Mouse (Mus musculus) thymus, adult 18-20 months (tissue): ENCODE measurements around the gene Sept11.

Experiments used
- DNase-seq, 2 experiments: peaks; one replicate each; pipeline ENCODE4 v3.0.0; 2022; ENCODE audit warnings: mixed read lengths in 2 of 2

Sept11 gene

GRCm38 (mm10) chr5:93129953-93130352, 36.7 kb downstream of the Sept11 start:
- no peak for DNase-seq

DNA sequence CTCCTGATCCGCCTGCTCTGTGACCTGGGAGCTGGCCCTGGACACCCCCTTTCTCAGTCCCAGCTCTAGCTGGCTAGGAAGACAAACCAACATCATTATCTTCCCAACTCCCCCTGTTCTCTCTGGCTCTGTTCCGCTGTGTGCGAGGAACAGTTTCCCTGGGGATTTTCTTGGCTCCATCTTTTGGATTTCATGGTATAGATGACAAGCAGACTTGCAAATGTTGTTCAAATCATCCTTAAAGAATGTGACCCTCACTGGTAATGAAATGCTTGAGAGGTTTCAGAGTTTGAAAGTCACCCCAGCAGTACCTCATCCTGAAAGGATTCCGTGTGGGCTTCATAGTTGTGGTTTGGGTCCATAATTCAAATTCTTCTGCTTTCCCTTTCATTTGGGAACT, 38.2 kb downstream of the Sept11 start:
- no peak for DNase-seq

- DNase-seq, result no peak
Observed at GRCm38 (mm10) chr5:93133445-93134244, 40.4 kb downstream of the Sept11 start.

DNA sequence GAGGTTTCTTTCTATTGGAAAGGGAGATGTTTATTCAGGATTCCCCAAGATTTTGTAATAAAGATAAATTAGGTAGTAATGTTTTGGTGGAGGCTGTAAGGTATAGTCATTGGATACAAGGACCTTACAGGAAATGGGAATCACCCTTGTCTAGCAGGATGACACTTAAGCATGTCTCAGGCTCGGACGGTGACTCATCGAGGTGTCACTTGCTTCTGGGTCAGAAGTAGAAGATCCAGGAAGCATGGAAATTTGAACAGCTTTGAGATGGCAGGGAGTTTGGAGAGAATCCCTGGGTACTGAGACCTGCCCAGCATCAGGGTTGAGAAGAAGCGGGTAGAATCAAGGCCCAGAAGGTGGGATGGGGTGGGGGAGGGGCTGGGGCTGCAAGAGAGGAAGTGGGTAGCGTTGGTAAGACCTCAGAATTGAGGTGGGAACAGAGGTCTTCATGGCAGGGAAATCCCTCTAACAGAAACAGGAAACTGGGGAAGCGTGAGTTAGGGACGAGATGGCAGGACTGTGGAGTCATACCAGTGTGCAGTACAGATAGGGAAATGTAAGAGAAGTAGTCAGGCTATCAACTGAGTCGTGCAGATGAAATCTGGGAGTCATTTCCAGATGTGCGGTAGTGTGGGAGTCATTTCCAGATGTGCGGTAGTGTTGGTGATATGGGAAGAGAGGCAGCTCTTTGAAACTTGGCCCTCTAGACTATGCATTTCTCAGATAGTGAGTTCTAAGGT, 42.3 kb downstream of the Sept11 start:
- no peak for DNase-seq

DNA sequence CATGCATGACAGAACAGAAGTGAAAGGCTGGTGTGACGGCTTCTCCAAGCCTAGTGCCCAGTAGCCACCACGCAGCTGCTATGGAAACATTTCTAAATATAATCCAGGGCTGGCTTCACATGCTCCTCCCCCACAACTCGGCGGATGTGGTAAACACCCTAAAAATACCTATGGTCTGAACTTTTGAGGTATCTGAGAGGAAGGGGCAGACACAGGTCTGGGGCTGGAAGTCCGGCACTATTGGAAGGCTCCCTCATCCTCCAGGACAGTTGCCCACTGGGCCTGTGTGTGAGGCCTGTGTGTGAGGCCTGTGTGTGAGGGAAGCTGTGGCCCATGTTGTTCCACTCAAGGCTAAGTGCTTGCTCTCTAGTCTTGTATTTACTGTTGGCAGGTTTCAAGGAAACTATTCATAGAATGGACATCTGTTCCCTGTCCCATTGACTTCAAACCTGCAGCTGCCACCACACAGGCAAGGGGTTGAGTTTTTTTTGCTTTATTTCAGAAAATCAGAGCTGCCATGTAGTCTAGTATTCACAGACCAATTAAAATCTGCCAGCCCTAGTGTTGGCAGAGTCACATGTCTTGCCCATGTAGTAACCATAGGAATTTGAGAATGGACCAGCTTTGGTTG, 43.8 kb downstream of the Sept11 start:
- DNase-seq, result peak; percentile 20 to 59

DNA sequence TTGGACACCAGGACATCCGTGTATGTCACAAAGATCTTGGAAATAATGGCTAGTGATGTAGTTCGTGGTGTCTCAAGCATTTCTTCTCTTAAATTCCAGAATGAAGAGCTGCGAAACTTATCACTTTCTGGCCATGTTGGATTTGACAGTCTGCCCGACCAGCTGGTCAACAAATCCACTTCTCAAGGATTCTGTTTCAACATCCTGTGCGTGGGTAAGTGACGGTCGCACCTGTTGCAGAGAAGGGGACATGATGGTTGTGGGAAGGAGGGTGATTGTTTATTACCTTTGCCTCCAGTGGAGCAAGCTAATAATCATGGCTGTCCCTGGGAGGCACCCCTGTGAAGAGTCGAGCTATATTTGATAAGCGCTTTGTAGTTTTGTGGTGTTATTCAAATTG, 46.1 kb downstream of the Sept11 start:
- DNase-seq, result no peak

DNA sequence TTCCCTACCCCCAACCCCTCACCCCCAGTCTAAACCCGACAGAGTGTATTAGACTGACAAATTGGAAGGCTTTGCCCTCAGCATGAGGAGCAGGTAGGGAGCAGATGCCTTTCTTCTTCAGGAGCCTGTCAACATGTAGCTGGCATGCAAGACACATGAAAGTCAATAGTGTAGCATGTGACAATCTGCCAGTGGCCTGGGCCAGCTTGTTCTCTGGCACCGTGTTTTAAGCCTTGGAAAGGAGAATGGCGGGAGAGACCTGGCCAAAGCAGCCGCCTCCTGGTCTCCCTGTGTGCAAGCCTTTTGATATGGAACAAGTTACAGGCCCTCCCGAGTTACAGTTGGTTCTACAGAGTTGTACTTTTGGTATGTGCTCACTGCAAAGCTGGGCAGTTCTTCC, 47.5 kb downstream of the Sept11 start:
- DNase-seq, result no peak

DNA sequence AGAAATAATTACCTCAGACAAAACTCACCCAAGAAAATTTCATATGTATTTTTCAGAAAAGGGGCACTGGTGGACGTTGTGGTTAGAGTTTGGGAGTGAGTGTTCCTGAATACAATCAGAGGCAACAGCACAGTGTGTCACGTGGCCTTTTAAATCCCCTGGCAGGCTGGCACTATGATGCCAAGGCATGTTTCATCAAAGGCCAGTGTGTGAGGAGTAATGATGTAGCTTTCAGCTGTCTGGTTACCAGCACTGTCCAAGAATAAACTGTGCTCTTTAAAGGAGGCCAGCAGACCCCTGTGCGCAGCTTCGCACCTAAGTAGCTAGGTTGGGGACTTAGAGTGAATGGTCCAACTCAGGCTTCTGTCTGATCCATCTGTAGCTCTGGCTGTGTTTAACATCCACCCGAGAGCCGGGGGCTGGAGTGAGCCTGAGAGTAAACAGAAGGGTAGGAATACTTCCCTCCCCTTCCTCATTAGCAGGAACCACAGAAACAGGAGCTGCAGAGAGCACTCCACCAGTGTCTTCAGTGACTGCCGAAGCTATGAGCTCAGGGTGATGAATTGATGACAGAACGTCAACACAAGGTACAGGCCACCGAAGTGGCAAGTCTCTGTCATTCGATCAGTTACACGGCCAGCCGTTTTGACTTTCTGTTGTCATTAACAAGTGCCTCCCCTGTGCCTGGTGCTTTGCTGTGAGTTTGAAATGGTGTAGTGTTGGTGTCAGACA, 50.3 kb downstream of the Sept11 start:
- DNase-seq, result no peak

- no peak for DNase-seq
Observed at GRCm38 (mm10) chr5:93144874-93145273, 51.6 kb downstream of the Sept11 start.

DNA sequence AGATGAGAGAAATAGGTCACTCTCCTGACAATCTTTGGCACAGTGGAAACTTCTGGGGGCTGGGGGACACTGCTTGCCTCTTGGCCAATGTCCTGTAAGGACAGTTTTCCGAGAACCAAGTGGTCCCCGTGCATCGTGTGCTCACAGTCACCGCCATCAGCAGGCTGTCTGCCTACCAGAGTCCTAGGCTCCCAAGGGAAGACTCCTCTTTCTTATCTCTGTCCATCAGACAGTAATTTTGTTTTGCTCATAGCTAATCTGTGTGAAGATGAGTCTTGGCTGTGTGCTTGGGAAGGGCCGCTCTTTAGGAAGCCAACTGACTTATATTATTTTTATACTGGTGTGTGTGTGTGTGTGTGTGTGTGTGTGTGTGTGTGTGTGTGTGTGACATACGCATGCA, 52.3 kb downstream of the Sept11 start:
- DNase-seq, result no peak

DNA sequence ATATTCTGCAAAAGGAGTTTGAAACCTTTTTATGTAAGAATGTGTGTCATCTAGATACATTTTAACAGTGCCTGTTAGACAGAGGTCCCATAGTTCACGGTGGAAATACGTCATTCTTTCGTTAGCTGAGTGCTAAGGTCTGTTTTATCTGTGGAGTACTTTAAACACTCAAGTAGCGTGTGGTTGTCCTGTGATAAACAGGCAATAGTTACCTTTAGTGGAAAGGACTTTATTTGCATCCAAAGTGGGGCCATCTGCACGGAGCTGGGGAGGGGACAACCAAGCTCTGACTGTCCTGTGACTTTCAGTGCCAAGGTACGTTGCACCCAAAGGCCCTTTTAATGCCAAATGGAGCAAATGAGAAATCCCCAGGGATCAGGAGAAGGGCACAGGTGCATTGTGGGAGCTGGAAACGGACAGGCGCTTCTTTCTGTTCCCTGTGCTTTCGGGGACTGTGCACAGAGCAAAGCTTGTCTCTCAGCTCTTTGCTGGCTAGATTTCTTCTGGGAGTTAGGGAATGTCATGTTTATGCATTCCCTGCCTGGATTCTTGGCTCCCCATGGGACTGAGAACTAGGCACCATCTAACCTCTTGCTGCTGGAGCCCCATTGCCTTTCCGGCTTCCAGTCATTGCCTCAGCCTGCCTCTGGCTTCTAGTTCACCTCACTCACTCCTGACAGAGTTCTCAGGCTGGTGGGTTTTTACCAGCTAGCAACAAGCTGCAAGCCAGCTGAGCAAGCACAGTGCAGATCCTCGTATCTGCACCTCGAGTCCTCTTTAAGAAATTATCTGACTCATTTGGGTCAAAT, 56.9 kb downstream of the Sept11 start:
- no peak for DNase-seq

DNA sequence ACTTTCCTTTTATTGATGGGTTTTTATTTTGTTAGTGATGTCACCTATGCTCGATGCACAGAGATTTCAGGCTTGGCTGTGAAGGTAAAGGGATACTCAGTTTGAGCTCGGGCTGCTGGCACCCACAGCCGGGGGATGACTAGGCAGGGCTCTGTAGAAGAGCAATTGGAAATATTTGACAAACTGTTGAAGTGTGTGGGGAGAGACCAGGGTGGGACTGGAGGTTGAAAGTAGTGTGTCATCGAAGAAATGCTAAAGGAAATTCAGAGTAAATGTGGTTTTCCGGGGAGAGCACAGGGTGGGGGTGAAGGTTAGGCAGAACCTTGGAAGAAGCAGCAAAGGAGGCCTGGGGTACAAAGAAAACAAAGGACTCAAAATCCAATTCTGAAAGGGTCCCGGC, 58.7 kb downstream of the Sept11 start:
- DNase-seq, result no peak

GRCm38 (mm10) chr5:93152451-93152850, 59.2 kb downstream of the Sept11 start:
- DNase-seq, result peak in 1 of 2 experiments; percentile 13

DNA sequence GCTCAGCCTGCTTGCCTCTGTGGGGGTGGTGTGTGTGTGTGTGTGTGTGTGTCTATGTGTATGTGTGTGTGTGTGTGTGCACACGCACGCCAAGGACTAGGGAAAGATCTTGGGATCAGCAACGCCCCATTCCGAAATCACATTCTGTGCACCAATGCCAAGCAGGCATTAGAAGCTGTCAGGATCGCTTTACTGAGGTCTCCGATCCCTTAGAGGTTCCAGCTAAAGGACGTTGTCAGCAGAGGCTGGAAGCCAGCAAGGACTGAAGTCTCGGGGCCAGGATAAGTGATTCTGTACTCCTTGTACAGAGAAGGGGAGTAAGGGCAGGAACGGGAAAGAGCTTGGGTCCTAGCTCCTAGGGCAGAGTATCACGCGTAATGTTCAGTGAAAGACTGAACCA, 61.2 kb downstream of the Sept11 start:
- no peak for DNase-seq

- no peak for DNase-seq
Observed at GRCm38 (mm10) chr5:93163541-93163940, 70.3 kb downstream of the Sept11 start.

DNA sequence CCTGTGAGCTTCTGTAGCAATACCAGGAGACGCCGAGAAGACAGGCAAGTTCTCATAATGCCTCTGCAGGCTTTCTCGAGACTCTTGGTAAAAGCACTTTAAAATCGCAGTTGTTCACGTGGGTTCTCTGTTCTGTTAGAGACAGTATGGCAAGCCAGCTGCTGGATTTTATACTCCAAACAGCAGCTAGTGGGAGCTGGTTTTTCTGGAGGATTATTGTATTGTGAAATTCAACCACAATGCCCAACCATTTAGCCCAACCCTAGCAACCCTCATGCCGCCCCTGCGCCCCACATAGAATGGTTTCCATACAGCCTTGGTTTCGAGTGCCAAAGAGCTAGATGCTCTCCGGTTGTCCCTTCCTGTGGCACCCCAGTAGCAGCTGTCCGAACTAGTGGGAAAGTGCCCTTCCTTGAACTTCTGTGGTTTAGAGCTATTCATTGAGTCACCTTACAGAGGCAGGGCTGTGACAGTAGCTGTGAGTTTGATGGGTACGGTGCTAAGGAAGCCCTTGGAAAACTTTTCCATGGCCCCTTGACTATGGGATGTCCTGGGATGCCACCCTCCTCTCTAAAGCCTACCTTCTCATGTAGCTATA, 74.8 kb downstream of the Sept11 start:
- no peak for DNase-seq

DNA sequence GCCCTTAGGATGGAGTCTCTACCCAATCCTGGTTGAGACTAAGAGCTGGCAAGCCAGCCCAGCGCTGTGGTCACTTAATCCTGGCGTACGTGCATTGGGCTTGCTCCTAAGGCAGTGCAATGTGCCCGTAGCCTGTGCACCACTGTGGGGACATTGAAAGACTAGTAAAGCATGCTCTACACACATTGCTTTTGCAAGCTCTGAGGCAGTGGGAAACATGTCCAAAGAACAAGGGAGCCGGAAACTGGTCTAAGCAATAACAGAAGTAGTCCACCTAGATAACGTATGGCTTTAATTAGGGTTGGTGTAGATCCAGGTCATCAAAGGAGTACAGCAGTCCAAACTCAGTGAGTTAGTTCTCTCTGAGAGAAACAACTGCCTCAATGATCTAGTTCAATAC, 75.4 kb downstream of the Sept11 start:
- no peak for DNase-seq

DNA sequence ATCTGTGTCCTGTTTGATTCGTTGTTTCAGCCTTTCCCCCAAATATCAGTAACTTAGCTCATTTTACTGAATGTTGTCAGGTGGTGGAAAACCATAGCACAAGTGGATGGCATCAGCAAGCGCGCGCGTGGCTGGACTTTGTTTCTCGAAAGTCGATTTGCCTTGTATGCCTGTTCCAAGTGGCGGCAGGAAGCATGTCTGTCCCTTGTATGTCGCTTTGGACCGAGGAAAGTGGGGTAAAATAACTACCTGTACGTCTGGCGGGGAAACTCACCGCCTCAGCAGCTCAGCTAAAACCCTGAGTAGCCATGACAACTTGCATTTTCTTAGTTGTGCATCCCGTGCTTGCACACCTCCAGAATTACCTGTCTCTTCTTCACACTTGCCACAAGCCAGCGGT, 78.2 kb downstream of the Sept11 start:
- DNase-seq, result no peak

GRCm38 (mm10) chr5:93172536-93172935, 79.3 kb downstream of the Sept11 start:
- DNase-seq, result no peak

- no peak for DNase-seq
Observed at GRCm38 (mm10) chr5:93174675-93175074, 81.4 kb downstream of the Sept11 start.

GRCm38 (mm10) chr5:93178616-93179015, 85.4 kb downstream of the Sept11 start:
- no peak for DNase-seq

DNA sequence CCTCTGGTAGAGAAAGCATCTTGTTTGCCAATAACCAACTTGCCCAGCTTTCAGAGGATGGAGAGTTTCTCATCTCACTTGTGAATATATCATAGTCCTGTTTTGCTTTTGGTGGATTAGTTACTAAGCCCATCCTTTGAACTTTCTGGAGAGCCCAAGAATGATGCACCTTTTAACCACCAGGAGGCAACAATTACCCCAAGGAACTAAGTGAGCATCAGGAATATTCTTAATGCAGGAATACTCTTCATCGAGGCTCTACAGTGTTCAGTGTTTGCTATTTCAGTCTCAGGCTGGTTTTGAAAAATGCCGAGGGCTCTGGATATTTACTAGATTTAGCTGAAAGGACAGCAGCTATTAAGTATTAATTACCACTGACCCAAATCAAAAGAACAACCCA, 87.0 kb downstream of the Sept11 start:
- no peak for DNase-seq
